Mouse (Mus musculus) spleen, adult 2 months (tissue): ENCODE data around the gene Ifit2. TPM values are rescaled to one million over a fixed set of nuclear protein-coding genes. Genes with fewer than 3 reads are reported as not detected.

Source experiments
- DNase-seq, 2 experiments: peaks; one replicate each; pipeline versions ENCODE4 v3.0.0 to v3.0.0-alpha.2; 2012 to 2021; ENCODE audit warnings: low spot score in 2 of 2, low read depth in 1 of 2
- H3K27ac ChIP-seq: fragments of 200-500 bp; 2 replicates; pipeline ENCODE4 v1.5.1; 2012; ENCODE audit warnings: low read length, inconsistent platforms; ENCODE audit not compliant: insufficient read depth
- H3K27me3 ChIP-seq: fragments of 200-500 bp; 2 replicates; pipeline ENCODE4 v1.6.1; 2012; ENCODE audit warnings: mild to moderate bottlenecking, moderate library complexity, low read length, inconsistent platforms; ENCODE audit not compliant: control insufficient read depth, insufficient read depth
- H3K36me3 ChIP-seq: fragments of 200-500 bp; 2 replicates; pipeline ENCODE4 v1.6.1; 2012; ENCODE audit warnings: mild to moderate bottlenecking, low read length, inconsistent platforms; ENCODE audit not compliant: control insufficient read depth, insufficient read depth
- H3K4me1 ChIP-seq: fragments of 200-500 bp; 2 replicates; pipeline ENCODE4 v1.6.1; 2011; ENCODE audit warnings: inconsistent platforms; ENCODE audit not compliant: control insufficient read depth, insufficient read depth, insufficient read length
- H3K4me3 ChIP-seq: fragments of 200-500 bp; 2 replicates; pipeline ENCODE4 v1.5.1; 2011; ENCODE audit warnings: mild to moderate bottlenecking, inconsistent platforms; ENCODE audit not compliant: insufficient read depth, insufficient read length; ENCODE audit errors: extremely low read depth
- CTCF ChIP-seq: fragments of 200-500 bp; IDR thresholded peaks from 2 replicates; pipeline ENCODE4 v1.5.1; 2011; ENCODE audit warnings: mild to moderate bottlenecking, inconsistent platforms; ENCODE audit not compliant: insufficient read depth, insufficient read length, insufficient replicate concordance; ENCODE audit errors: extremely low read depth
- POLR2A ChIP-seq: fragments of 200-500 bp; IDR thresholded peaks from 2 replicates; pipeline ENCODE4 v1.6.1; 2011; ENCODE audit warnings: low read depth, low read length, inconsistent platforms
- WGBS: fragments of 180-500 bp; shearing (Covaris S2); methylation state at CpG from one replicate; pipeline ENCODE4 v1.1.7; 2018; 5-methylcytosine and 5-hydroxymethylcytosine counted together
- polyA plus RNA-seq: library from polyadenylated mRNA; depleted of rRNA; stranded (reverse); fragments of >200 nt; gene quantifications from 2 replicates; pipeline ENCODE4 v1.2.3, GENCODE M21; 2012; rRNA removed

The Ifit2 gene
- polyA plus RNA-seq = 0.83 TPM in 2 replicates

DNA sequence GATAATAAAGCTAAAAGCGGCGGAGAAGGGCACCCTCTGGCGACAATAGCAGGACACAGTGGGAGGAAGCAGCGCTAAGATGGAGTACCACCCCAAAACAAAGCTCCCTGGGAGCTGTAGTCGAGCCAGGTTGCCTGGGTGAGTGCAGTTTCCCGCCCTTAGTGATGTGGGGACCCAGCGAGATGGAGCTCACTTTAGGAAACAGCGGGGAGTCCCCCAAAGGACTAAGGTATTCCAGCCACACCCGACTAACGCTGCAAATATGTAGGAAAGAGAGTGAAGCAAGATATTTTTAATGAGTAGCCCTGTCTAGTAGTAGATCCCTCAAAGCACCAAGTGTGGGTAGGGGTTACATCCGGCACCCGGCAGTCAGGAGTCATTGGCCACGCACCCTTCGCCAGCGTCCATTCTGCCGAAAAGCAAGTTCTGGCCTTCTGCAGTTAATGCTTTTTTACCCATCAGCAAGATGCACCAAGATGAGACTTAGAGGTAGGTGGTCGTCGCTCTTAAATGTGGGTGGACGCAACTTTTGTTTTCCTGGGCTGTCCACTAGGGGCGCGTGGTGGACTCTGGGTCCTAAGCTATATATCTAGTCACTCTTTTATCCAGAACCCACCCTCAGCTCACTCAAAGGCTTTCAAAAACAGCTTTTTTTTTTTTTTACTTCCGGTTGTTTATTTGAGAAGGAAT, at the start of gene Ifit2:
Gene Ifit2, plus strand, starts transcription at position 161 of the 690 bp plus-strand sequence.
- peak; percentile 67 to 69 for DNase-seq
- WGBS = 0% methylated on average over 22 of the region's 22 CpGs
- TF ChIP-seq POLR2A (0 out of 2 replicates have a peak, but pooled peaks have one; percentile 3), CTCF (peak; percentile 55; the same call in 1 of the 2 replicates)

DNA sequence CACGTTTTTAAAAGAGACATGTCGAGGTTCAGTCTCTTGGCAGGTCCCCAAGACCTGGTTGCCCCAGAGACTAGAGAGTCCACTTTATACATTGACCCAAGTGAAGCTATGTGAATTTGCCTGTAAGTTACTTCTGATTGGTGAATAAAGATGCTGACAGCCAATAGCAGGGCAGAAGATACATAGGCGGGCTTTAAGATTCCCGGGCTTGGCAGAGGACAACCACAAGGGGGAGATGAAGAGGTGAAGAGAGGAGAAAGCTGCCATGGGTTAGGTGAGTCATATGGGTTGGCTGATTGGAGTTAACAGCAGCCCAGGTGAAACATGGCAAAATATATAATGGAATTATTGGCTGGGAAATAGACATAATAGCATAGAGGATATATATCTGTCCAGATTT, 49.7 kb upstream of the Ifit2 start:
- no peak overlapping the region for H3K4me3 ChIP-seq
- no peaks in the 10 kb centered on the region for H3K27me3 ChIP-seq
- 47% methylated on average over 4 of the region's 4 CpGs for WGBS
- H3K27ac ChIP-seq = no peak overlapping the region
- peaks cover 8% of the 10 kb centered on the region for H3K36me3 ChIP-seq
- peak; percentile 71 to 77 for DNase-seq
- peak; percentile 55; the same call in 1 of the 2 replicates for TF ChIP-seq CTCF
- TF ChIP-seq POLR2A = no peak
- no peaks in the 10 kb centered on the region for H3K4me1 ChIP-seq

More for the DNA sequence above, at the start of gene Ifit2:
- no peaks in the 10 kb centered on the region for H3K27me3 ChIP-seq
- peak within 1 kb of the TSS; percentile 68 for H3K27ac ChIP-seq
- no peaks in the 10 kb centered on the region for H3K36me3 ChIP-seq
- peaks cover 3% of the 10 kb centered on the region; the same call in 1 of the 2 replicates for H3K4me1 ChIP-seq
- H3K4me3 ChIP-seq = peak within 1 kb of the TSS; percentile 68

DNA sequence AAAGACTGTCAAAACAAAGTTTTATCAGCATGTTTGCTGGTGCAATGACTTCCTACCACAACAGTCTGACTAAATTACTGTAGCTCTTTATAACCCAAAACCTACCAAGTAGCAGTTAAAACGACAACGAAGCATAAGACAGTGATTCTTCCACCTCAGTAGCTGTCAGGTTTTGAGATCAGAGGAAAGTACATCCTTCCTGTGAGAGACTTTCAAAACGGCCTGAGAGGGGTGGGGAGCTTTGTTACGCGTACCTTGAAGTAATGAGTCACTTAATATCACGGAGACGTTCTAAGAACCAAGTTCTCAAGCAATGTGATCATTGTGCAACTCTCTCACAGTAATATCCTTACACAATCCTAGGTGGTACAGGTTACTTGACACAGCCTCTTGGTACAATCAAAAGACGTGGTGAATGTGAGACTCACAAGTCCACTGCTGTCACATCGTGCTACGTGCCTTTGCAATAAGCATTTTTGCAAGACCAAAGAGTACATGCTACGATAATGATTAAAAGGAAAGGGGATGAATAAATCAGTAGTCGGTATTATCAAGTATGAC, 45.3 kb upstream of the Ifit2 start:
- Histone ChIP-seq H3K4me1 (no peaks in the 10 kb centered on the region), H3K27me3 (no peaks in the 10 kb centered on the region), H3K4me3 (no peak overlapping the region), H3K36me3 (peaks cover 9% of the 10 kb centered on the region; the same call in 1 of the 2 replicates), H3K27ac (no peak overlapping the region)
- 78% methylated on average over 12 of the region's 12 CpGs for WGBS
- TF ChIP-seq POLR2A = no peak
- TF ChIP-seq CTCF = no peak
- DNase-seq = no peak

DNA sequence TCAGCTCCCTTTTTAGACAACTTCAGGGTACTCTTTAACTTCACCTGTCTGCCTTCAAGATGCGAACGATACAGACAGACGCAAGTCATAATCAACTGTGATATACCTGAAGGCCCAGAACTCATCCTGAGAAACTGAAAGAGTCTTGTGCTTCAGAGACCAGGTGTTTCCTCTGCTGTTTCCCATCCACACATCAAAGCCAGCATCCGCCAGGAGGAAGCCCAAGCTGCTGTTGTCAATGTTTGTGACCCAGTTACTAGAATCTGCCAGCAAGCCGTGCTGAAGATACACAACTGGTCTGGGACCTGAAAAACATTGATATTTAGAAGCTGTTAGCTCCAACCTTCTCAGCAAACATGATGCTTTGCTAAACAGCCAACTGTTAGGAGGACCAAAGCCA, 39.8 kb upstream of the Ifit2 start:
- Histone ChIP-seq H3K27me3 (no peaks in the 10 kb centered on the region), H3K27ac (peak overlapping the region; percentile 2; the same call in 1 of the 2 replicates), H3K4me1 (peaks cover 13% of the 10 kb centered on the region), H3K4me3 (no peak overlapping the region), H3K36me3 (peaks cover 11% of the 10 kb centered on the region; the same call in 1 of the 2 replicates)
- TF ChIP-seq CTCF (no peak), POLR2A (no peak)
- peak in 1 of 2 experiments; percentile 31 for DNase-seq
- WGBS = 51% methylated on average over 5 of the region's 5 CpGs

DNA sequence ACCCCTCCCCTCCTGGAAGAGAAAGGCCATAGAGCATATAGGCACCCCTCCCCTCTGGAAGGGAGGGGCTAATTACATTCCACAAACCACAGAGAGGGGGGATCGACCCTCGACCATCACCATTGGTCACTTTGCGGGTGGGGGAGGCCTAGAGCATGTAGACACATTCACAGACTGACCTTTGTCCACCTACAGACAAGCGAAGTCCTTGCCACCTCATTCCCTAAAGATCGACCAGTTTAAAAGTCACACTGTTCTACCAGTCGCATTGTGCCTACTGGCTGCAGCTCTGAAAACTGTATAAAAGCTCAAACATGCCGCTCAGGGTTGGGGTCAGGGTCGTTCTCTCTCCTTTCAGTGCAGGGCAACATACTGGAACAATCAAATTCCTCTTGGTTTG, 39.0 kb upstream of the Ifit2 start:
- H3K36me3 ChIP-seq = peaks cover 8% of the 10 kb centered on the region; the same call in 1 of the 2 replicates
- no peak overlapping the region for H3K4me3 ChIP-seq
- peak overlapping the region; percentile 2; the same call in 1 of the 2 replicates for H3K27ac ChIP-seq
- no peaks in the 10 kb centered on the region for H3K27me3 ChIP-seq
- 86% methylated on average over 8 of the region's 8 CpGs for WGBS
- DNase-seq = no peak
- no peak for TF ChIP-seq POLR2A
- no peak for TF ChIP-seq CTCF
- H3K4me1 ChIP-seq = peaks cover 15% of the 10 kb centered on the region

DNA sequence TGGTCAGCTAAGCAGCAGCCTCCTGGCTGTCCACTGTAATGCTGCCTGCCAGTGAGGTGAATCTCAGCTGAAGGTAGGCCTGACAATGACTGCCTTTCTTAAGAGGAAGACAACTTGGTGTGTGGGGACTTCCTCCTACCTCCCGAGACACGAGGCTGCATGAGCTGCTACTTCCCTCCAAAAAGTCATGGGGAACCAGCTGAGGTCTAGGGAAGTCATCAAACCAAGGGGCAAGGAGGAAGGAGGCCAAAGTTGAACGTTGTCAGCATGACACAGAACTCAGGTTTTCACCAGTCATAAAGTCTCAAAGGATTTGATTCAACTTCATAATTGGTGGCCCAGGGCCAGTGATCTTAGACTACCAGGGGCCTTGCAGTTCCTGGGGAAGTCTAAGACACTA, 34.8 kb upstream of the Ifit2 start:
- 17% methylated on average over 3 of the region's 3 CpGs for WGBS

More for the DNA sequence above, 34.8 kb upstream of the Ifit2 start:
- peaks cover 13% of the 10 kb centered on the region for H3K4me1 ChIP-seq
- TF ChIP-seq CTCF (no peak), POLR2A (no peak)
- no peak overlapping the region for H3K27ac ChIP-seq
- peak in 1 of 2 experiments; percentile 36 for DNase-seq
- peaks cover 3% of the 10 kb centered on the region; the same call in 1 of the 2 replicates for H3K36me3 ChIP-seq
- H3K27me3 ChIP-seq = no peaks in the 10 kb centered on the region
- no peak overlapping the region for H3K4me3 ChIP-seq
